Mouse (Mus musculus): ENCODE measurements around the gene Mttp. TPM values are rescaled to one million over a fixed set of nuclear protein-coding genes. Genes with fewer than 3 reads are reported as not detected.

Mttp gene
- polyA plus RNA-seq, 1 experiment, result 1.2 TPM

DNA sequence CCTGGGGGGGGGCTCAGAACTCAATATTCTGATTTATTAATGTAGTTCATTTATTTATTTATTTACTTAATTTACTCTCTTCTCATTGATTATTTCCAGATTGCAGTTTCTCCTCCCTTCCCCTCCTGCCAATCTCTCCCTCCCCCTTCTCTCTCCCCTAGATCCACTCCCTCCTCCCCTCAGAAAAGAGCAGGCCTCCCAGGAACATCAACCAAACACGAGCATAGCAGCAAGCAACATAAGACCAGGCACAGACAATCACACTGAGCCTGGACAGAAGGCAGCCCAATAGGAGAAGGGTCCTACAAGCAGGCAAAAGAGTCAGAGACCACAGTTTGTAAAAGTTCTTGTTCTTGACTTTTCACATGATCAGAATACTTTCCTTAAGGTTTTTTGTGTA lies 73.8 kb downstream of the Mttp start:
- peaks cover 100% of the 10 kb centered on the region for H3K79me2 ChIP-seq (ENCODE audit: control insufficient read depth, insufficient read depth)
- peak overlapping the region; percentile 31 for H3ac ChIP-seq (ENCODE audit: control insufficient read depth, insufficient read length, low read depth)
- peaks cover 90% of the 10 kb centered on the region for H3K79me3 ChIP-seq (ENCODE audit: low read depth)
- H3K27me3 ChIP-seq (ENCODE audit: control insufficient read depth, insufficient read depth, insufficient read length), result no peaks in the 10 kb centered on the region
- peak overlapping the region; percentile 51 for H3K4me3 ChIP-seq (ENCODE audit: insufficient read depth, poor library complexity, severe bottlenecking)
- peaks cover 52% of the 10 kb centered on the region for H3K36me3 ChIP-seq (ENCODE audit: control insufficient read depth, insufficient read depth)
- TF ChIP-seq MYOD1 (IDR thresholded peaks at IDR 0.05; ENCODE audit: control insufficient read depth, insufficient read length, low read depth) (no peak), USF1 (IDR thresholded peaks at IDR 0.05; ENCODE audit: low read depth) (no peak), CTCF (IDR thresholded peaks at IDR 0.05; ENCODE audit: control insufficient read depth, insufficient read depth, insufficient read length) (no peak), FOSL1 (IDR thresholded peaks at IDR 0.05; ENCODE audit: insufficient read depth, low read length, poor library complexity, severe bottlenecking) (no peak), MYOG (IDR thresholded peaks at IDR 0.05; ENCODE audit: control insufficient read depth, extremely low read depth, insufficient read length) (no peak), CEBPB (IDR thresholded peaks at IDR 0.05; ENCODE audit: low read depth) (no peak), MAX (IDR thresholded peaks at IDR 0.05) (no peak)

- no peak for TF ChIP-seq MAX (IDR thresholded peaks at IDR 0.05)
- TF ChIP-seq USF1 (IDR thresholded peaks at IDR 0.05; ENCODE audit: low read depth), result no peak
- TF ChIP-seq CTCF (IDR thresholded peaks at IDR 0.05; ENCODE audit: control insufficient read depth, insufficient read depth, insufficient read length), result no peak
- TF ChIP-seq MYOD1 (IDR thresholded peaks at IDR 0.05; ENCODE audit: control insufficient read depth, insufficient read length, low read depth), result no peak
- TF ChIP-seq MYOG (IDR thresholded peaks at IDR 0.05; ENCODE audit: control insufficient read depth, extremely low read depth, insufficient read length), result no peak
- no peak for TF ChIP-seq CEBPB (IDR thresholded peaks at IDR 0.05; ENCODE audit: low read depth)
- no peak for TF ChIP-seq FOSL1 (IDR thresholded peaks at IDR 0.05; ENCODE audit: insufficient read depth, low read length, poor library complexity, severe bottlenecking)
- Histone ChIP-seq H3K27me3 (ENCODE audit: control insufficient read depth, insufficient read depth, insufficient read length) (no peaks in the 10 kb centered on the region), H3K4me3 (ENCODE audit: insufficient read depth, poor library complexity, severe bottlenecking) (peak overlapping the region; percentile 51)
Measured at GRCm38 (mm10) chr3:138069756-138070511, 74.8 kb downstream of the Mttp start.

DNA sequence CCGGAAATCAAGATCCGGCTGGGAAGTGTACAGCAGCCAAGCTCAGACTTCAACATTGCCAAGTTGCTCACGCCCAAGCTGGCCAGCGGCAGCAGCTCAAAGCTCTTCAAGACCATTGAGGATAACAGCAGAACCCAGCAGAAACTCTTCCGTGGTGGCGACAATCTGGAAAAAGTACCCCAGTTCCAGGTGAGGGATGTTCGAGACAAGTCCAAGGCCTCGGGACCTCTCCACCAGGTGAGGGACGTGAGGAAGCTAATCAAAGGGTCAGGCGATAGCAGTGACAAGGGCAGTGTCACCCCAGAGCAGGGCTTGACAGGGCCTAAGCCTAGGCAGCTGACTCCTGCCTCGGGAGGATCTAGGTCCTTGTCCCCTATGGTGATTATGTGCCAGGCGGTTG lies 76.7 kb downstream of the Mttp start:
- peak overlapping the region; percentile 51 for H3K4me3 ChIP-seq (ENCODE audit: insufficient read depth, poor library complexity, severe bottlenecking)
- peaks cover 85% of the 10 kb centered on the region for H3K79me2 ChIP-seq (ENCODE audit: control insufficient read depth, insufficient read depth)
- H3K36me3 ChIP-seq (ENCODE audit: control insufficient read depth, insufficient read depth), result peaks cover 28% of the 10 kb centered on the region
- peak overlapping the region; percentile 82 for H3ac ChIP-seq (ENCODE audit: control insufficient read depth, insufficient read length, low read depth)
- TF ChIP-seq MYOD1 (IDR thresholded peaks at IDR 0.05; ENCODE audit: control insufficient read depth, insufficient read length, low read depth) (no peak), FOSL1 (IDR thresholded peaks at IDR 0.05; ENCODE audit: insufficient read depth, low read length, poor library complexity, severe bottlenecking) (no peak), USF1 (IDR thresholded peaks at IDR 0.05; ENCODE audit: low read depth) (no peak), MYOG (IDR thresholded peaks at IDR 0.05; ENCODE audit: control insufficient read depth, extremely low read depth, insufficient read length) (no peak)
- H3K27me3 ChIP-seq (ENCODE audit: control insufficient read depth, insufficient read depth, insufficient read length), result no peaks in the 10 kb centered on the region
- H3K79me3 ChIP-seq (ENCODE audit: low read depth), result peaks cover 75% of the 10 kb centered on the region

More at GRCm38 (mm10) chr3:138069756-138070511, 74.8 kb downstream of the Mttp start:
- Histone ChIP-seq H3K36me3 (ENCODE audit: control insufficient read depth, insufficient read depth) (peaks cover 43% of the 10 kb centered on the region), H3ac (ENCODE audit: control insufficient read depth, insufficient read length, low read depth) (peak overlapping the region; percentile 82), H3K79me2 (ENCODE audit: control insufficient read depth, insufficient read depth) (peaks cover 100% of the 10 kb centered on the region), H3K79me3 (ENCODE audit: low read depth) (peaks cover 94% of the 10 kb centered on the region)

GRCm38 (mm10) chr3:138067288-138067687 lies 77.5 kb downstream of the Mttp start, which contains the start of gene Gm5105:
Gene Gm5105, minus strand, starts transcription at chr3:138067388.
- H3K27me3 ChIP-seq (ENCODE audit: control insufficient read depth, insufficient read depth, insufficient read length), result no peaks in the 10 kb centered on the region
- H3K79me3 ChIP-seq (ENCODE audit: low read depth), result peaks cover 67% of the 10 kb centered on the region
- peak within 1 kb of the TSS; percentile 51 for H3K4me3 ChIP-seq (ENCODE audit: insufficient read depth, poor library complexity, severe bottlenecking)
- peaks cover 77% of the 10 kb centered on the region for H3K79me2 ChIP-seq (ENCODE audit: control insufficient read depth, insufficient read depth)
- H3K36me3 ChIP-seq (ENCODE audit: control insufficient read depth, insufficient read depth), result peaks cover 22% of the 10 kb centered on the region
- no peak for TF ChIP-seq FOSL1 (IDR thresholded peaks at IDR 0.05; ENCODE audit: insufficient read depth, low read length, poor library complexity, severe bottlenecking)
- TF ChIP-seq USF1 (IDR thresholded peaks at IDR 0.05; ENCODE audit: low read depth), result no peak
- TF ChIP-seq CEBPB (IDR thresholded peaks at IDR 0.05; ENCODE audit: low read depth), result no peak
- no peak for TF ChIP-seq MYOD1 (IDR thresholded peaks at IDR 0.05; ENCODE audit: control insufficient read depth, insufficient read length, low read depth)
- TF ChIP-seq MAX (IDR thresholded peaks at IDR 0.05), result no peak
- no peak for TF ChIP-seq CTCF (IDR thresholded peaks at IDR 0.05; ENCODE audit: control insufficient read depth, insufficient read depth, insufficient read length)
- TF ChIP-seq MYOG (IDR thresholded peaks at IDR 0.05; ENCODE audit: control insufficient read depth, extremely low read depth, insufficient read length), result no peak
- H3ac ChIP-seq (ENCODE audit: control insufficient read depth, insufficient read length, low read depth), result peak within 1 kb of the TSS; percentile 82

GRCm38 (mm10) chr3:138066348-138066856 lies 78.4 kb downstream of the Mttp start:
- peaks cover 68% of the 10 kb centered on the region for H3K79me2 ChIP-seq (ENCODE audit: control insufficient read depth, insufficient read depth)
- peaks cover 14% of the 10 kb centered on the region for H3K36me3 ChIP-seq (ENCODE audit: control insufficient read depth, insufficient read depth)
- peak overlapping the region; percentile 51 for H3K4me3 ChIP-seq (ENCODE audit: insufficient read depth, poor library complexity, severe bottlenecking)
- TF ChIP-seq MAX (IDR thresholded peaks at IDR 0.05) (peak; percentile 40), FOSL1 (IDR thresholded peaks at IDR 0.05; ENCODE audit: insufficient read depth, low read length, poor library complexity, severe bottlenecking) (no peak), CEBPB (IDR thresholded peaks at IDR 0.05; ENCODE audit: low read depth) (no peak), USF1 (IDR thresholded peaks at IDR 0.05; ENCODE audit: low read depth) (no peak), MYOD1 (IDR thresholded peaks at IDR 0.05; ENCODE audit: control insufficient read depth, insufficient read length, low read depth) (peak; percentile 83), MYOG (IDR thresholded peaks at IDR 0.05; ENCODE audit: control insufficient read depth, extremely low read depth, insufficient read length) (no peak), CTCF (IDR thresholded peaks at IDR 0.05; ENCODE audit: control insufficient read depth, insufficient read depth, insufficient read length) (no peak)
- peak overlapping the region; percentile 82 for H3ac ChIP-seq (ENCODE audit: control insufficient read depth, insufficient read length, low read depth)
- H3K79me3 ChIP-seq (ENCODE audit: low read depth), result peaks cover 60% of the 10 kb centered on the region
- no peaks in the 10 kb centered on the region for H3K27me3 ChIP-seq (ENCODE audit: control insufficient read depth, insufficient read depth, insufficient read length)
